21 mouse cellular contexts compared by ENCODE assay signal in genomic region chr6:84561171-84561570, GRCm38 (mm10). TPM values are rescaled to one million over a fixed set of nuclear protein-coding genes. Genes with fewer than 3 reads are reported as not detected.
DNase-seq lines count a peak whose midpoint lies in the region; ATAC-seq and TF ChIP-seq lines count a peak whose summit lies in the region.
"Had no signal": no experiment of that assay in that cellular context is flagged by ENCODE, and none has a peak within 500 bp of the region (broad histone marks: within the 10 kb centered on the region; RNA-seq: fewer than 3 reads in every experiment).

No protein-coding gene starts in this region.

- in situ Hi-C loops in Patski (cut with MboI; ENCODE audit: low pct_unique_long_range_greater_than_20kb), result no loop called here

- no peaks in the 10 kb centered on the region for H3K36me3 ChIP-seq in lung, embryonic 14.5 days (ENCODE audit: insufficient read depth)
- no peaks in the 10 kb centered on the region for H3K36me3 ChIP-seq in forebrain, embryonic 16.5 days (ENCODE audit: control insufficient read depth, insufficient read depth)
- H3K36me3 ChIP-seq: embryonic facial prominence, embryonic 13.5 days; embryonic facial prominence, embryonic 15.5 days; forebrain, embryonic 15.5 days had no signal

- ATAC-seq in lung, embryonic 14.5 days (ENCODE audit: insufficient read depth), result no peak
- ATAC-seq in Patski, result no peak
- no peak for ATAC-seq in forebrain, embryonic 16.5 days
- ATAC-seq: forebrain, embryonic 13.5 days; forebrain, embryonic 15.5 days had no signal

- no peak for TF ChIP-seq CTCF in lung, embryonic 14.5 days (IDR thresholded peaks at IDR 0.05; ENCODE audit: low read depth)
- TF ChIP-seq CTCF in Patski (IDR thresholded peaks at IDR 0.05), result no peak

- H3K4me3 ChIP-seq in lung, embryonic 14.5 days (ENCODE audit: low read depth, low read length), result no peak overlapping the region
- no peak overlapping the region for H3K4me3 ChIP-seq in forebrain, embryonic 16.5 days (replicated peaks; ENCODE audit: low read length)
- H3K4me3 ChIP-seq: embryonic facial prominence, embryonic 13.5 days; embryonic facial prominence, embryonic 15.5 days; forebrain, embryonic 13.5 days; forebrain, embryonic 15.5 days had no signal

- H3K4me1 ChIP-seq in lung, embryonic 14.5 days (ENCODE audit: insufficient read depth), result peaks cover 4% of the 10 kb centered on the region; the same call in 1 of the 2 replicates
- no peaks in the 10 kb centered on the region for H3K4me1 ChIP-seq in forebrain, embryonic 16.5 days (replicated peaks; ENCODE audit: control insufficient read depth, insufficient read depth, low read length)
- H3K4me1 ChIP-seq: embryonic facial prominence, embryonic 15.5 days; forebrain, embryonic 13.5 days; forebrain, embryonic 15.5 days had no signal

- peak; percentile 13 for DNase-seq in lung, embryonic 14.5 days
- DNase-seq in lung, postnatal 10 days, result no peak
- DNase-seq in Patski (ENCODE audit: low read depth, low spot score), result peak; percentile 17
- no peak for DNase-seq in left cerebral cortex, postnatal 10 days (ENCODE audit: extremely low spot score in 1 of 2, low spot score in 2 of 2)
- DNase-seq: adrenal gland, adult 2 months; adrenal gland, postnatal 10 days; adrenal gland, postnatal 25 days; cerebellum, adult 11 months; cerebellum, adult 18-20 months; cerebellum, adult 8-10 months; cerebellum, adult 9-11 months; cerebellum, postnatal 14 days; cerebellum, postnatal 36 days; embryo, embryonic 11 days had no signal

- H3K4me2 ChIP-seq in lung, embryonic 14.5 days, result no peak overlapping the region
- H3K4me2 ChIP-seq in forebrain, embryonic 16.5 days (ENCODE audit: low read length), result no peak overlapping the region
- H3K4me2 ChIP-seq: embryonic facial prominence, embryonic 13.5 days; embryonic facial prominence, embryonic 15.5 days; forebrain, embryonic 13.5 days; forebrain, embryonic 15.5 days had no signal

- H3K27ac ChIP-seq in lung, embryonic 14.5 days (ENCODE audit: low read depth), result no peak overlapping the region
- H3K27ac ChIP-seq in forebrain, embryonic 16.5 days (ENCODE audit: low read length), result no peak overlapping the region
- H3K27ac ChIP-seq: embryonic facial prominence, embryonic 13.5 days; embryonic facial prominence, embryonic 15.5 days; forebrain, embryonic 13.5 days; forebrain, embryonic 15.5 days had no signal

- POLR2A ChIA-PET in Patski (lab: Charles Lee), result no interaction called here

- intact Hi-C loops in left cerebral cortex, postnatal 10 days (cut with DNase I), result no loop called here

- 52% methylated on average over 1 of the region's 1 CpGs for WGBS in lung, embryonic 14.5 days
- WGBS in forebrain, embryonic 16.5 days, result 96% methylated on average over 1 of the region's 1 CpGs

- CTCF ChIA-PET in Patski (lab: Charles Lee), result interaction anchor here (1.5 to 1.8 kb wide), 2 partner anchors 15 to 18 kb away, joined by 3 read pairs; no protein-coding TSS in a partner anchor

- H3K9ac ChIP-seq in lung, embryonic 14.5 days, result no peak overlapping the region
- H3K9ac ChIP-seq in forebrain, embryonic 16.5 days (replicated peaks; ENCODE audit: low read depth, low read length), result no peak overlapping the region
- H3K9ac ChIP-seq: embryonic facial prominence, embryonic 13.5 days; embryonic facial prominence, embryonic 15.5 days; forebrain, embryonic 13.5 days; forebrain, embryonic 15.5 days had no signal

- H3K27me3 ChIP-seq in lung, embryonic 14.5 days (ENCODE audit: insufficient read depth, low read length), result no peaks in the 10 kb centered on the region
- H3K27me3 ChIP-seq in Patski, result peaks cover 2% of the 10 kb centered on the region
- no peaks in the 10 kb centered on the region for H3K27me3 ChIP-seq in forebrain, embryonic 16.5 days (replicated peaks; ENCODE audit: control insufficient read depth, insufficient read depth, low read length)
- H3K27me3 ChIP-seq: embryonic facial prominence, embryonic 15.5 days; forebrain, embryonic 13.5 days; forebrain, embryonic 15.5 days had no signal

- H3K9me3 ChIP-seq in lung, embryonic 14.5 days (ENCODE audit: low read depth, low read length), result no peaks in the 10 kb centered on the region
- H3K9me3 ChIP-seq in forebrain, embryonic 16.5 days (ENCODE audit: control insufficient read depth, low read length), result no peaks in the 10 kb centered on the region
- H3K9me3 ChIP-seq: embryonic facial prominence, embryonic 13.5 days; embryonic facial prominence, embryonic 15.5 days; forebrain, embryonic 13.5 days; forebrain, embryonic 15.5 days had no signal

RNA-seq across cellular contexts. Expression of gene Cyp26b1, which starts 32.5 kb away (rescaled TPM):
- 1.6 and 2.2 TPM in 2 replicates for polyA plus RNA-seq in lung, embryonic 14.5 days (2014; fragmentation: Nextera tagmentation; extraction: Ambion mirVana)
- polyA plus RNA-seq in Patski (2021), result 2.5 TPM
- 3.6 and 6.2 TPM in 2 replicates for polyA plus RNA-seq in forebrain, embryonic 16.5 days (2015; fragmentation: Nextera tagmentation; extraction: Ambion mirVana)
- 10 to 100 TPM; 20.0 to 23.6 TPM for total RNA-seq in left cerebral cortex, postnatal 10 days (2021)
- total RNA-seq: common myeloid progenitor, adult 5-6 weeks; MEL had no signal

Comparison
In these comparisons a context has a peak if more than half of its experiments do, and no peak if none do; other contexts are left out.
1. DNase-seq: peak in lung, embryonic 14.5 days (single experiment) and Patski (single experiment); none in lung, postnatal 10 days (single experiment) and left cerebral cortex, postnatal 10 days (0 of 2).